Mouse (Mus musculus): ENCODE data around the gene Ncan.

The Ncan gene

GRCm38 (mm10) chr8:70120667-70121066 is at the start of gene Ncan:
TSS of gene Ncan (minus strand) at chr8:70120873.
- DNase-seq (ENCODE audit: low read depth, low spot score), result peak; percentile 71

GRCm38 (mm10) chr8:70170116-70170515 is 49.4 kb upstream of the Ncan start:
- no peak for DNase-seq (ENCODE audit: low read depth, low spot score)

- peak; percentile 74 for DNase-seq (ENCODE audit: low read depth, low spot score)
Observed at GRCm38 (mm10) chr8:70166504-70167110, 45.9 kb upstream of the Ncan start.

DNA sequence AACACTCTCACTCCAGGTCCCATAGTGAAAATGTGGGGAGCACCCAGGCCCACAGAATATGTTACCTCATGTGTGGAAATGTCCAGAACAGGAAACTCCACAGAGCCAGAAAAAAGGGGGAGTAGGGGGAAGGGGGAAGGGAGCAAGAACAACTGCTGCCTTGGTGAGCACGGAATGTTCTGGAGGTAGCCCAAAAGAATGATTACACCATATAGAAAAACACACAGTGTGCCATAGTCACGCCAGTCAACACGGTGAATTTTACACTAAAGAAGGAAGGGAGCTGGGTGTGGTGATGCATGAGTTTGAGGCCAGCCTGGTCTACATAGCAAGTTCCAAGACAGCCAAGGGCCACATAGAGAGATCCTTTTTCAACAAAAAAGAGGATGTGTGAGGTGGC is 42.6 kb upstream of the Ncan start:
- no peak for DNase-seq (ENCODE audit: low read depth, low spot score)

DNA sequence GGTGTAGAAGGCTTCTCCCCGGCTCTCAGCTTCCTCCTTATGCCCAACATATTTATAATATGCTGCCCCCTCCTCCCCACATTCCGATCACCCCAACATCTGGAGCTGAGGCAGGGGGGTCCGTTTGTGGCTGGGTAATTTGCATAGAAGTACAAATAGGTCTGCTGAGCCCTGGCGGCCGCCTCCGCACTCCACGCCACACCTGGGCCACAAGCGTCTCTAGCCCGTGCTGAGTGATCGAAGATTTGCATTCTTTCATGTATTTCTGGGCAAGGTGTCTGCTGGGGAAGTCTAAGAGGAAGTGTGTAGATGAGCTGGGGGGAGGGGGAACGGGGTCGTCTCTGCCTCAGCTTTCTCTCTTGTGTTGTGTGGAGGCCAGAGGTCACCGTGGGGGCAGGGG is 39.3 kb upstream of the Ncan start:
- DNase-seq (ENCODE audit: low read depth, low spot score), result no peak

- DNase-seq (ENCODE audit: low read depth, low spot score), result no peak
Observed at GRCm38 (mm10) chr8:70159211-70159610, 38.5 kb upstream of the Ncan start.

- DNase-seq (ENCODE audit: low read depth, low spot score), result peak; percentile 73
Observed at GRCm38 (mm10) chr8:70158069-70158853, 37.6 kb upstream of the Ncan start.

DNA sequence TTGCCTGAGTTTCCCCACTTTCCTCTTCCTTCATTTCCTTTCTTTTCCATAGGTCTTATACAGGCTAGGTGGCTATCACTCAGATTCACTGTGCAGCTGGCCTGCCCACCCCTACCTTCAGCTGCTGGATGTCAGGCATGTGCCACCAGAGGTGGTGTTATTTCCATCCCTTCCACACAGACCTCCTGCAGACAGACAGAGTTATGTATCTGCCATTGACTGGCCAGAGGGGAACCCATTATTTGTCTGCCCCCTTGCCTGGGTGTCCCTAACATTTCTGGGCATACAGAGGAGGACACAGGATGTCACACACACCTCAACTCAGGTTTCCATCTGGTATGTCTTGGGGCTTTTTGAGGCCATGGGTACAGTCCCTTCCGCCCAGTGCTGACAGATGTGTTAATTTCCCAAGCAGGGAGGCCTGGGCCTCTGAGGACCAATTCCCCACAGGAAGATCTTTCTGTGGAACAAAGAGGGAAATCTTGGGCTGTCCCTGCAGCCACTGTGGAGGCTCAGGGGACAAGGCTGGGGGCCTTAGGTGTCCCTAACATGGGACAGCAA is 36.6 kb upstream of the Ncan start:
- DNase-seq (ENCODE audit: low read depth, low spot score), result no peak

GRCm38 (mm10) chr8:70152537-70153257 is 32.0 kb upstream of the Ncan start:
- DNase-seq (ENCODE audit: low read depth, low spot score), result peak; percentile 65

GRCm38 (mm10) chr8:70150158-70150557 is 29.5 kb upstream of the Ncan start:
- no peak for DNase-seq (ENCODE audit: low read depth, low spot score)

GRCm38 (mm10) chr8:70147678-70148607 is 27.3 kb upstream of the Ncan start:
- DNase-seq (ENCODE audit: low read depth, low spot score), result no peak

- DNase-seq (ENCODE audit: low read depth, low spot score), result no peak
Observed at GRCm38 (mm10) chr8:70139981-70140380, 19.3 kb upstream of the Ncan start.

DNA sequence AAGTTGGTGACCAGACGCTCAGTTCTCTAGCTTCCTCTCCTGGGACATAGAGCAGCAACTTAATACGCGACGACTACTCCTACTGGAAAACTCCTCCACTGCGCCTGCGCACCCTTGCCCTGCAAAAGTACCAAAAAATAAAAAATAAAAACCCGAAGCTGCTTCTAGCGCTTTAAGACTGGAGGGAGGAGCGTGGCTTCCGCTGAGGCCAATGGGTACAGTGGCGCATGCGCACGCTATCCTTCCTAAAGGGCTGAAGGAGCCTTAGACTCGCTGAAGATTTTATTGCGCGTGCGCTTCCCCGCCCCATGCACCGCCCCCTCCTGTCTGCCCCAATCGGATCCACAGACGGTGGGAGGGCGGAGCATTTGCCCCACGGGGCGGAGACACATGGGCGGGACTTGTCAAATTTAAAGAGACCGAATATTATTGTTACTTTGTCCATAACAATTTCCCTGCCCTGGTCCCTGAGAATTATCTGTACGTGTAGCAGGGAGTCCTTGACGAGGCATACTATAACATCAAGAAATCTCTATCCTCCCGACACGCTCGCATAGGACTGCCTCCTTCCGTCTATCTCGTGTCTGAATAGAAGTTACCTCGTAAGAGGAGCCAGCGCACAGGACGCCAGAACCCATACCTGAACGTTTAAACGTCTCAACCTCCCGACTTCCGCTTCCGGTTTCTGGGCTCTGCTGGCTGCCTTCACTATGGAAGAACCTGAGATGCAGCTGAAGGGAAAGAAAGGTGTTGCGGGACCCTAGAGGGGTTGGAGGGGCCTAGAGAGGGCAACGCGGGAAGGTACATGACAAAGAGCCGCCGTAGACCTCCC is 18.6 kb upstream of the Ncan start, which contains the start of the genes Rfxank, Borcs8 and Mef2b:
Rfxank (minus strand) TSS at position 129 of the 832 bp plus-strand sequence.
Borcs8 (plus strand) TSS at position 474 of the 832 bp plus-strand sequence.
Mef2b (plus strand) TSS at position 686 of the 832 bp plus-strand sequence.
- peak; percentile 99 for DNase-seq (ENCODE audit: low read depth, low spot score)

GRCm38 (mm10) chr8:70137890-70138289 is 17.2 kb upstream of the Ncan start:
- DNase-seq (ENCODE audit: low read depth, low spot score), result no peak

- DNase-seq (ENCODE audit: low read depth, low spot score), result no peak
Observed at GRCm38 (mm10) chr8:70136591-70136990, 15.9 kb upstream of the Ncan start.

- DNase-seq (ENCODE audit: low read depth, low spot score), result no peak
Observed at GRCm38 (mm10) chr8:70134931-70135330, 14.3 kb upstream of the Ncan start.

- DNase-seq (ENCODE audit: low read depth, low spot score), result no peak
Observed at GRCm38 (mm10) chr8:70134086-70134485, 13.4 kb upstream of the Ncan start.

DNA sequence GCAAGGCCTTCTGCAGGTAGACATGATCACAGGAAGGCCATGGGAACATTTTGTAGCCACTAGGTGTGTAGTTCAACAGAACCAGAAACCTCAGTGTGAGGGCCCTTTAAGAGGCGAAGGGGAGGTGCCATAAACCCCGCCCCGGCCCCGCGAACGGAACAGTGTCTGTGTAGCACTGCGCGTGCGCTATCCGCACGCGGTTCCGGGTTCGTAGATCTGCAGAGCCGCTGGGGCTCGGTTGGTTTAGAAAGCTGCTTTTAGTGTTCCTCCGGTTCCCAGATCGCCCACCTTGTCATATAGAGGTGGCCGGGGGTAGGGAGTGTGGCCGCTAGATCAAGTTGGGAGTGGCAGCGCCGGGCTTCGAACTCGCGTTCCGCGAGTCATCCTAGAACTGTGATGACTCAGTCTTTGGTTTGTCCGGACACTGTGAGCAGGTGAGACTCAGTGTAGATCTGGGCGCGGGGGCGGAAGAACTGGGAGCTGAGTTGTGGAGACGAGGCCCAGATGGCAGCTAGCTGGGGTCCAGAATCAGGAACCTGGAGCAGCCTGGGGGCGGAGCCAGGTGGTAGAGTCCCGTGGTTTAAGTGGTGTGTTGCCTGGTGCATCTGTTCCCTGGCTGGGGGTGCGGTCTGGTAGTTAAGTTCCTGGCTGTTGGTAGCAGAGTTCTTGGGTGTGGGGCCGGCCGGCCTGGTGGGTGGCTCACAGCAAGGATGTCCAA is 10.7 kb upstream of the Ncan start, which contains the start of gene Nr2c2ap:
Nr2c2ap (plus strand) TSS at position 168 of the 718 bp plus-strand sequence.
- DNase-seq (ENCODE audit: low read depth, low spot score), result peak; percentile 73

GRCm38 (mm10) chr8:70130066-70130465 is 9.4 kb upstream of the Ncan start:
- DNase-seq (ENCODE audit: low read depth, low spot score), result no peak
